Mouse (Mus musculus): Measurements from ENCODE around the gene Cntn1. TPM values are rescaled to one million over a fixed set of nuclear protein-coding genes. Genes with fewer than 3 reads are reported as not detected.

The Cntn1 gene
- polyA plus RNA-seq, 1 experiment from 2014 or later: 2.3 TPM

GRCm38 (mm10) chr15:92200326-92200985, 149.5 kb downstream of the Cntn1 start:
- Histone ChIP-seq H3K36me3 (ENCODE audit: control insufficient read depth, insufficient read depth, low read length) (no peaks in the 10 kb centered on the region), H3K27me3 (ENCODE audit: control insufficient read depth, insufficient read depth, low read length) (no peaks in the 10 kb centered on the region), H3K9me3 (ENCODE audit: control insufficient read depth, low read length) (no peaks in the 10 kb centered on the region), H3K4me1 (replicated peaks; ENCODE audit: control insufficient read depth, insufficient read depth, low read length) (no peaks in the 10 kb centered on the region), H3K4me2 (ENCODE audit: low read depth, low read length, severe bottlenecking) (no peak overlapping the region), H3K27ac (ENCODE audit: low read depth, low read length) (no peak overlapping the region), H3K9ac (ENCODE audit: low read length) (no peak overlapping the region), H3K4me3 (ENCODE audit: low read depth, low read length) (no peak overlapping the region)
- WGBS: 78% methylated on average over 6 of the region's 6 CpGs
- ATAC-seq (replicated peaks; ENCODE audit: low FRiP score): no peak
- DNase-seq (ENCODE audit: low spot score): no peak

- Histone ChIP-seq H3K4me3 (ENCODE audit: low read depth, low read length) (no peak overlapping the region), H3K9ac (ENCODE audit: low read length) (no peak overlapping the region), H3K4me1 (replicated peaks; ENCODE audit: control insufficient read depth, insufficient read depth, low read length) (no peaks in the 10 kb centered on the region), H3K36me3 (ENCODE audit: control insufficient read depth, insufficient read depth, low read length) (no peaks in the 10 kb centered on the region), H3K4me2 (ENCODE audit: low read depth, low read length, severe bottlenecking) (no peak overlapping the region), H3K27me3 (ENCODE audit: control insufficient read depth, insufficient read depth, low read length) (no peaks in the 10 kb centered on the region), H3K9me3 (ENCODE audit: control insufficient read depth, low read length) (no peaks in the 10 kb centered on the region), H3K27ac (ENCODE audit: low read depth, low read length) (no peak overlapping the region)
- DNase-seq (ENCODE audit: low spot score): no peak
- ATAC-seq (replicated peaks; ENCODE audit: low FRiP score): no peak
- WGBS: 87% methylated on average over 4 of the region's 4 CpGs
Measured at GRCm38 (mm10) chr15:92206695-92207094, 155.7 kb downstream of the Cntn1 start.

GRCm38 (mm10) chr15:92209778-92210177, 158.8 kb downstream of the Cntn1 start:
- 92% methylated on average over 1 of the region's 1 CpGs for WGBS
- no peak for DNase-seq (ENCODE audit: low spot score)

GRCm38 (mm10) chr15:92210486-92211235, 159.7 kb downstream of the Cntn1 start:
- DNase-seq (ENCODE audit: low spot score) (no peak), ATAC-seq (replicated peaks; ENCODE audit: low FRiP score) (no peak)
- H3K9me3 ChIP-seq (ENCODE audit: control insufficient read depth, low read length): no peaks in the 10 kb centered on the region
- no peak overlapping the region for H3K4me2 ChIP-seq (ENCODE audit: low read depth, low read length, severe bottlenecking)
- H3K4me3 ChIP-seq (ENCODE audit: low read depth, low read length): no peak overlapping the region
- 83% methylated on average over 7 of the region's 7 CpGs for WGBS
- no peak overlapping the region for H3K27ac ChIP-seq (ENCODE audit: low read depth, low read length)
- H3K27me3 ChIP-seq (ENCODE audit: control insufficient read depth, insufficient read depth, low read length): no peaks in the 10 kb centered on the region
- H3K9ac ChIP-seq (ENCODE audit: low read length): no peak overlapping the region
- H3K36me3 ChIP-seq (ENCODE audit: control insufficient read depth, insufficient read depth, low read length): no peaks in the 10 kb centered on the region
- H3K4me1 ChIP-seq (replicated peaks; ENCODE audit: control insufficient read depth, insufficient read depth, low read length): no peaks in the 10 kb centered on the region

More at GRCm38 (mm10) chr15:92209778-92210177, 158.8 kb downstream of the Cntn1 start:
- Histone ChIP-seq H3K4me1 (replicated peaks; ENCODE audit: control insufficient read depth, insufficient read depth, low read length) (no peaks in the 10 kb centered on the region), H3K9me3 (ENCODE audit: control insufficient read depth, low read length) (no peaks in the 10 kb centered on the region), H3K4me2 (ENCODE audit: low read depth, low read length, severe bottlenecking) (no peak overlapping the region), H3K4me3 (ENCODE audit: low read depth, low read length) (no peak overlapping the region), H3K27ac (ENCODE audit: low read depth, low read length) (no peak overlapping the region), H3K36me3 (ENCODE audit: control insufficient read depth, insufficient read depth, low read length) (no peaks in the 10 kb centered on the region), H3K9ac (ENCODE audit: low read length) (no peak overlapping the region), H3K27me3 (ENCODE audit: control insufficient read depth, insufficient read depth, low read length) (no peaks in the 10 kb centered on the region)
- no peak for ATAC-seq (replicated peaks; ENCODE audit: low FRiP score)

GRCm38 (mm10) chr15:92215841-92216240, 164.9 kb downstream of the Cntn1 start:
- Histone ChIP-seq H3K4me1 (replicated peaks; ENCODE audit: control insufficient read depth, insufficient read depth, low read length) (no peaks in the 10 kb centered on the region), H3K27me3 (ENCODE audit: control insufficient read depth, insufficient read depth, low read length) (no peaks in the 10 kb centered on the region), H3K36me3 (ENCODE audit: control insufficient read depth, insufficient read depth, low read length) (no peaks in the 10 kb centered on the region), H3K4me2 (ENCODE audit: low read depth, low read length, severe bottlenecking) (no peak overlapping the region), H3K9ac (ENCODE audit: low read length) (no peak overlapping the region), H3K4me3 (ENCODE audit: low read depth, low read length) (no peak overlapping the region), H3K27ac (ENCODE audit: low read depth, low read length) (no peak overlapping the region), H3K9me3 (ENCODE audit: control insufficient read depth, low read length) (no peaks in the 10 kb centered on the region)
- DNase-seq (ENCODE audit: low spot score): no peak
- 72% methylated on average over 3 of the region's 3 CpGs for WGBS
- no peak for ATAC-seq (replicated peaks; ENCODE audit: low FRiP score)

GRCm38 (mm10) chr15:92221446-92221845, 170.5 kb downstream of the Cntn1 start:
- Histone ChIP-seq H3K4me2 (ENCODE audit: low read depth, low read length, severe bottlenecking) (no peak overlapping the region), H3K27me3 (ENCODE audit: control insufficient read depth, insufficient read depth, low read length) (no peaks in the 10 kb centered on the region), H3K9ac (ENCODE audit: low read length) (no peak overlapping the region), H3K4me3 (ENCODE audit: low read depth, low read length) (no peak overlapping the region), H3K4me1 (replicated peaks; ENCODE audit: control insufficient read depth, insufficient read depth, low read length) (no peaks in the 10 kb centered on the region), H3K36me3 (ENCODE audit: control insufficient read depth, insufficient read depth, low read length) (no peaks in the 10 kb centered on the region), H3K9me3 (ENCODE audit: control insufficient read depth, low read length) (no peaks in the 10 kb centered on the region), H3K27ac (ENCODE audit: low read depth, low read length) (no peak overlapping the region)
- WGBS: 79% methylated on average over 2 of the region's 2 CpGs
- no peak for DNase-seq (ENCODE audit: low spot score)
- no peak for ATAC-seq (replicated peaks; ENCODE audit: low FRiP score)

- no peak for DNase-seq (ENCODE audit: low spot score)
- no peaks in the 10 kb centered on the region for H3K27me3 ChIP-seq (ENCODE audit: control insufficient read depth, insufficient read depth, low read length)
- WGBS: 19% methylated on average over 7 of the region's 7 CpGs
Measured at GRCm38 (mm10) chr15:92231386-92231785, 180.4 kb downstream of the Cntn1 start.

GRCm38 (mm10) chr15:92235836-92236235, 184.9 kb downstream of the Cntn1 start:
- no peaks in the 10 kb centered on the region for H3K36me3 ChIP-seq (ENCODE audit: control insufficient read depth, insufficient read depth, low read length)
- ATAC-seq (replicated peaks; ENCODE audit: low FRiP score) (no peak), DNase-seq (ENCODE audit: low spot score) (no peak)
- no peak overlapping the region for H3K9ac ChIP-seq (ENCODE audit: low read length)
- H3K4me1 ChIP-seq (replicated peaks; ENCODE audit: control insufficient read depth, insufficient read depth, low read length): no peaks in the 10 kb centered on the region
- H3K27me3 ChIP-seq (ENCODE audit: control insufficient read depth, insufficient read depth, low read length): no peaks in the 10 kb centered on the region
- 80% methylated on average over 6 of the region's 6 CpGs for WGBS
- H3K4me3 ChIP-seq (ENCODE audit: low read depth, low read length): no peak overlapping the region
- no peaks in the 10 kb centered on the region for H3K9me3 ChIP-seq (ENCODE audit: control insufficient read depth, low read length)
- H3K4me2 ChIP-seq (ENCODE audit: low read depth, low read length, severe bottlenecking): no peak overlapping the region
- no peak overlapping the region for H3K27ac ChIP-seq (ENCODE audit: low read depth, low read length)

More at GRCm38 (mm10) chr15:92231386-92231785, 180.4 kb downstream of the Cntn1 start:
- Histone ChIP-seq H3K36me3 (ENCODE audit: control insufficient read depth, insufficient read depth, low read length) (no peaks in the 10 kb centered on the region), H3K4me3 (ENCODE audit: low read depth, low read length) (no peak overlapping the region), H3K27ac (ENCODE audit: low read depth, low read length) (no peak overlapping the region), H3K9me3 (ENCODE audit: control insufficient read depth, low read length) (no peaks in the 10 kb centered on the region), H3K9ac (ENCODE audit: low read length) (no peak overlapping the region), H3K4me1 (replicated peaks; ENCODE audit: control insufficient read depth, insufficient read depth, low read length) (no peaks in the 10 kb centered on the region), H3K4me2 (ENCODE audit: low read depth, low read length, severe bottlenecking) (no peak overlapping the region)
- ATAC-seq (replicated peaks; ENCODE audit: low FRiP score): 0 out of 2 replicates have a peak, but pooled peaks have one; percentile 46
